Mouse (Mus musculus) forelimb bud, embryonic 11.5 days (tissue): ENCODE results near the gene Tspo2.
"Not testable (repeated sequence)": the region's sequence is repeated elsewhere in the genome, so short reads cannot be mapped to it uniquely, and the experiment has no call there.

Experiments used
- DNase-seq: peaks from one replicate; pipeline ENCODE4 v3.0.0-alpha.2; 2012; ENCODE audit warnings: low read depth, low spot score

Tspo2 gene

DNA sequence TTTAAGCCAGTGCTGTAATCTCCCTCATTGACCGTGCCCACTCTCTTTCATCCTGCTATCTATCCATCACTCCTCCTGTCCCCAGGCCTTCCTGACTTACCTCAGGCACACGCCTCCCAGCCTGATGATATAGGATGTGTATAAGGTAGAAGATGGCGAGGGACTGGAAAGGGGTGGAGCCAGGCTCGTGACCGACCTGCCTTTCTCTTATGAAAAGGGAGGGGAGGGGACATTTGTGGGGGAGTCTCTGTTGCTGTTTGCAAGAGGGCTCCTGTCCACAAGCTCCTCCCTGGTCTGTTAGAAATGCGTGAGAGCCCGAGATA lies at the start of gene Tspo2:
Gene Tspo2, minus strand, starts transcription at position 170 of the 323 bp plus-strand sequence.
- no peak for DNase-seq

DNA sequence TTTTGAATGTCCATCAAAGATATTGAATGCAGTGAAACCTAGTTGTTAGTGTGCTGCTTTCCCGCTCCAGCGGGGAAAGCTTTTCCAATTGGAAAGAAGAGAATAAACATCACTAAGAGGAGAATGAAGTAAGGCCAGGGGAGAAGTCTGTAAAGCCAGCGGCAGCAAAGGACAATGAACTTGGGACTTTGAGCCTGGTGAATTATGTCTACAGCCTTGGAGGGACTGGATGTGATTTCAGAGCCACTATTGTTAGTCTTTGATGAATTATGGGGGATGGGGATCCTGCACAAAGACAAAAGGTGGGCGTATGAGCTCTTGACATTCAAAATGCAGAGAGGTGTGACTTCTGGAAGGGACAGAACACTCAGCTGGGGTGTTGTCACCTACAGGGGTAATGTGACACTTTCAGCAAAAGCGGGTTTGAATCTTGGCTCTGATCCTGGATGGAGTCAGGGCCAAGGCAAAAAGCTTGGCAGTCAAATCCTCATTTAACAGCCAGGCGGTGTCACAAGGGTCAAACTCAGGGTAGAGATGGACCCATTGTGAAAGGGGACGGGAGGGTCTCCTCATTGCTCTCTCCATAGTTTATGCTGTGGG lies 49.6 kb upstream of the Tspo2 start:
- no peak for DNase-seq

DNA sequence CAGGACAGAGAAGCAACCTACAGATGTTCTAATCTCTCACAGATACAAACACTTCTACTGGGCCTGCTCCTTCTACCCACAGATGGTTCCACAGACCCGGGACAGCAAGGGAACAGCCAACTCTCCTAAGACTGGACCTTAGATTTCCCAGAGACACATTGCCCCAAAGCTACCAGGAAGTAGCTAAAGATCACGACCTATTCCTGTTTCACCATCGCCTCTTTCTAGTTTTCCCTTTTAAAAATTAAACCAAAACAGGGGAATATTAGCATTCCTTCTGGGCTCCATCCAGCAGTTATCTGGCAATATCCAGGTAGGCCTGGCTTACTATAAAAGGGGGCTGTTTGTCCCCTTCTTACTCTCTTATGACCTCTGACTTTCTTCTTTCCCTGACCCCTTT lies 46.7 kb upstream of the Tspo2 start:
- DNase-seq, result no peak

DNA sequence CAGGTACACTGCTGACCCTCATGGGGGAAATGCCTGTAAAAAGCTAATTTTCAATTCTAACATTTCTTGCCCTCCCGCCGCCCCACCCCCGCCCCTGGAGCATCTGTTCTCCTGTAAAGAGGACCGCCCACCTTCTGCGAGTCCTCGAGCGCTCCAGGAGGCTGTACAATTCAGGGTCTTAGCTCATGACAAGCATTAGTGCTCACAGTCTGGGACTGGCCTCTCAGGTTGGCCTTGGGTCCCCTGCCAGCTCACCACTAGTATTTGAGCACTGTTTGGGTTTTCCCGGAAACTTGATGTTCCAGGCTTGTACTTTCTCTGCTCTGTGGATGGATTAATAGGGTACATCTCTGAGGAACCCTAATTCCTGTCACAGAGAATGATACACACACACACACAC lies 42.7 kb upstream of the Tspo2 start:
- DNase-seq, result no peak

DNA sequence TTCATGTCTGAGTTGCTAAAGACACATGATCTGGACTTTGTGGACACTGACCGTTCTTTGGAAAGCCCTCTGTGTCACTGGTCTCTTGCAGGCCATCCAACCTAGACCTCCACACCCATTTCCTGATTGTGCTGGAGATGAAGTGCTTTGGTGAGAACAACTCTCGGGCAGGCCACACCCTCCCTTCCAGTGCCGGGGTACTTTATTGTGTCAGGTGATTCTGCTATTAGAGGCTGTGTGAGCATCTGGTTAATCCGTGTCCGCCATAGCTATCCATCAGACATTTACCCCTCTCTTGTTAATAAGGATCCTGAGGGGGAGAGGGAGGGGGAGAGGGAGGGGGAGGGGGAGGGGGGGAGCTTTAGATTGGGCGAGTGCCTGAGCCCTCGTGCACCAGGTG lies 42.3 kb upstream of the Tspo2 start:
- DNase-seq, result no peak

DNA sequence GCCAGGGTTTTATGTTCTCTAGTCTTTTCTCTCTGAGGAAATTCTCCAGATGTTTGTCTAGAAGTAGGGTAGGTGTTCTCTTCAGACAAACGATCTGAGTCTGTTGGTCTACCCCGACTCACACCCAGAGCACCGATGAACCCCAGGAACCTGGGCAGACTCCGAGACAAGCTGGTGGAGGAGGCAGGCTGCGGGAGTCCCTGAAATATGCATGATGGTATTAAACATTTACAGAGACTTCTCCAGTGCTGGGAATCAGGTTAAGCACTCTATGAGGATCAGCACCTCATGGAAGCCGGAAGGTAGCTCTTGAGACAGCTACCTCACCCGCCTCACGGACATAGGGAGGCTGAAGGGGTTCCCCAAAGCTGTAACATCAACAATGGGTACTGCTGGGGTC lies 41.3 kb upstream of the Tspo2 start:
- DNase-seq, result no peak

DNA sequence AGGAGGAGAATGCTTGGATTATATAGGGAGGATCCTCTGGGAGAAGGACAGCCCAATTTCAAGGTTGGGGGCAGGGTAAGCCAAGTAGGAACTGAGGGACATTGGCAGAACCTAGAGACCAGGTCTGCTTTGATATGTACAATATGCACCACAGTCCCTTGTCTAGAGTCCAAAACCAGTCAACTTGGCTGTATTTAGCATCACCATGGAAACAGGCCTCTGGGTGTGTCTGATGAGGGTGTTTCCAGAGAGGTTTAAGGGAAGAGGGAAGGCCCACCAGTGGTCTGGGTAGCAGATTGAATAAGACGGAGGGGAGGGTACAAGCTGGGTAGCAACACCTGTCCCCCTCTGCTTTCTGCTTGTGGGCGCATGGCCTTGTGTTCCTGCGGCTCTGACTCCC lies 38.1 kb upstream of the Tspo2 start:
- DNase-seq, result no peak

DNA sequence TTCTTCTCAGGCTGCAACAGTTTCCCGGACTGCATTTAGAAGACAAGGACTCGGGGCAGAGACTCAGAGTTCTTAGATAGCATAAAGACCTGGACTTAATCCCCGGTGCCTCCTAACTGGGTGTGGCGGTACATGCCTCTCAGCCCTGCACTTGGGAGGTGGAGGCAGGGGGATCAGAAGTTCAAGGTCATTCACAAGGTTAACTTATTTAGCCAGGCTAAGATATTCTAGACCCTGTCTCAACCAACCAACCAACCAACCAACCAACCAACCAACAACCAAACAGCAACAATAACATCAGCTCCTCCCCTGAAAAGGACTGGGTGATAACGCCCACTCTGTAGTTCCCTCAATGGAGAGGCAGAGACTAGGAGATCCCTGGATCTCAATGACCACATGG lies 32.9 kb upstream of the Tspo2 start:
- DNase-seq, result no peak

DNA sequence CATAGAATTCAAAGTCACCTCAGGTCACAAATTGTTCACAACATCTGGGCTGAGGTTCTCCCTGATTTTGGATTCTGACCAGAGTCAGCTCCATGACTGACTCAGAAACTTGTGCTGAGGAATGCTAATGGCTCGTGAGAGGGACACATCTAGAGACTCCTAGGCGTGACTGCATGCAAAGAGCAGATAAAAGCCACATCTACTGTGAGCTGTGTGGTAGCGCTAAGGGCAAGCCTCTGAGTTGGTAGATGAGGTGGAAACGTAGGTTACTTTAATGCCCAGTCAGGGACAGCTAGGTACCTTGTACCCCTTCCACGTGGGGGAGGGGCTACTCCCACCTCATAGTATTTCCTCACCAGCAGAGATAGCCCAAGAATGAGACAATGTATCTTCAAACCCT lies 32.4 kb upstream of the Tspo2 start:
- no peak for DNase-seq

DNA sequence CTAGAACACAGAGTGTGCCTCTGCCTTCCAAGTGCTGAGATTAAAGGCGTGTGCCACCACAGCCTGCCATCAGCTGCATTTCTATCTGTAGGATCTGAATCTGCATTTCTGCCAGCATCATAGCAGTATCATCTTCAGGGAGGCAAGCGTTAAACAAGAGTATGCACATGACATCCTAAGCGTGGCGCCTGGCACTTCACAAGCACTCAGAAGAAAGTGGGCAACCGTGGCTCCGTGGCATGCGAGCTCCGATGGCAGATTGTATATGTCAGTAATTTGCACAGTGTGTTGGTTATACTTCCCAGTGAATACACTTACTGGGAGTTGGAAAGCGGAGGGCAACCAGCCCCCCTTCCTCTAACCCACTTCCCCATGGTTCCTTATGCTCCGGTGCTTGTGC lies 28.6 kb upstream of the Tspo2 start:
- no peak for DNase-seq

DNA sequence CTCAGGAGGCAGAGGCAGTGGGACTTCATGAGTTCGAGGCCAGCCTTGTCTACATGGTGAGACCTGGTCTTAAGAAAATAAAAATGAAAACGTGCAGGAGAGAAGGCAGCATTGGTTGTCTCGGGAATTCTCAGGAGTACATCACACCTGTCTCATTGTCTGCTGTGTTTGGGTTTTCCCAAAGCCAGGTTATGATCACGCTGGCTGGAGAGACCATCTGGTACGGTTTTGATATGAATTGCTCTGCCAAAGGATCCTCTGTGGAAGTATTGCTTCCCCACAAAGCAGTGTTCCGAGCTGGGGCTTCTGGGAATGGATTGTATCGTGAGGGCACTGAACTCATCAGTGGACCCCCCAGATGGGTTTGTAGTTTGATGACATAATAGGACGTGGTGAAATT lies 24.1 kb upstream of the Tspo2 start:
- DNase-seq, result no peak

DNA sequence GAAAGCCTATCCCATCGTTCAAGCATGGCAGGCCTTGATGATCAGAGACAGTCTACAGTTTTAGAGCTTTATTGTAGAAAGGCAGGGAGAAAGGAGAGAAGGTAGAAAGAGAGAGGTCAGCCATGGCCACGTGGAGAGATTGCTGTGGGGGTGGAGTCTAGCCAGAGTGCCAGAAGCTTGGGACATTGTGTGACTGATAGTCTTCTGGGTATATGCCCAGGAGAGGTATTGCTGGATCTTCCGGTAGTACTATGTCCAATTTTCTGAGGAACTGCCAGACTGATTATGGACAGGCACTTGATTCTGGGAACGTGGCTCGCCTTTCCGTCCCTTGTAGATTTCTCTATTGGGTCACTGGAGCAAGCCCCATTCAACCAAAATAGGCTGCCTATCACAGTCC lies 23.0 kb upstream of the Tspo2 start:
- not testable (repeated sequence) for DNase-seq

DNA sequence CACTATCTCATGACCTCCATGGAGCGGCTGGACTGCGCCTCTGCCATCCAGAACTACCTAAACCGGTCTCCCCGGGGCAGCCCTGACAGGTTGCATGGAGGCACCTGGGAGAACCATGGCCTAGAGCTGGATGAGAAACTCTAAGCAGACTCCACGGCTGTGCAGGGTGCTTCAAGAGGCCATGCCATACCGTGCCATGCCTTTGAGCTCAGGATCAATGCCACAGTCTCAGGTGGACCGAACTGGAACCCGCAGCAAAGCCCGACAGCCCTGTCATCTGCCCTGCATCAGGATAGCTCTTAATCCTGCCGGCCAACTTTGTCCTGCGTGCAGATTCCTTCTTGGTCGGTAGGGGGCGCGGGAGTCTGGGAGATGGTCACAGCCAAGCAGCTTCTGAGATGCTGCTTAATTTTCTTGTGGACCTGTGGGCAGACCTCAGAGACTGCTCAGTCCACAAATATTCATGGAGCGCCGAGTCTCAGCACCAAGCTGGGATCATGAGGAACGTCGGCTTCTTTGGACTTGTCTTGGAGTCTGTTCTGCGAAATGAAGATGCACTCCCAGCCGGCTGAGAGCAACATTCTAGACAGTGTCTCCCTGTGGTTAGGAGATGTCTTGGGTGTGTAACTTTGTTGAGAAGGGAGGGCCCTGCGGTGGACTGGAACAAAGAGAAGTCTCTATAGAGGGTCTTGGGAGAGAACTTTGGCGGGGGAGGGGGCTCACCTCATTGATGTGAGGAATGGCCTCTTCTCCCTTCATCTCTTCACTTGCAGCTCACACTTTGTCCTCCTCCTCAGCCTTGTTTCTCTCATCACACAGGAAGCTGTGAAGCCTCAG lies 16.3 kb upstream of the Tspo2 start:
- DNase-seq, result peak; percentile 78

DNA sequence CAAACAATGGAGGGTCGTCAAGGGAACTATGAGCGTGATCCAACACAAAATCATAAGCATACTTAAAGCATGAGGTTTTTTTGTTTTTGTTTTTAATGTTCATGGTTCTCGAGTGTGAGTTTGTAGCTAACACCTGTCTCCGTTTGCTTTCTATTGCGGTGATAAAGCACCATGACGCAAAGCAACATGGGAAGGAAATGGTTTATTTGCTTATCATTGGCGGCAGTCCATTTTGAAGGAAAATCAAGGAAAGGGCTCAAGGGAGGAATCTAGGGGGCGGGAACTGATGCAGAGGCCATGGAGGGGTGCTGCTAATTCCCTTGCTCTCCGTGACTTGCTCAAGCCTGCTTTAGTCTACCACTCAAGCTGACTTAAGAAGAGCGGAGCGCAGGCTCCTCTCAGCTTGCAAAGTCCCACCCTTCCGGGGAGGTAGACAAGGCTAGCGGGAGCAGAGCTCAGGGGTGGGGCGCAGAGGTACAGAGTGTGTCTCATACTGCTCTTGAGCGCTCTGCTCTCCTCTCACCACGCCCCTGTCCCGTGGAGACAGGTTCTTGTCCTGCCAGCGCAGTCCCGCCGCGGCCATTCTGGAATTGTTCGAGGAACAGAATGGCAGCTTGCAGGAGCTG lies 15.6 kb upstream of the Tspo2 start:
- DNase-seq, result no peak

DNA sequence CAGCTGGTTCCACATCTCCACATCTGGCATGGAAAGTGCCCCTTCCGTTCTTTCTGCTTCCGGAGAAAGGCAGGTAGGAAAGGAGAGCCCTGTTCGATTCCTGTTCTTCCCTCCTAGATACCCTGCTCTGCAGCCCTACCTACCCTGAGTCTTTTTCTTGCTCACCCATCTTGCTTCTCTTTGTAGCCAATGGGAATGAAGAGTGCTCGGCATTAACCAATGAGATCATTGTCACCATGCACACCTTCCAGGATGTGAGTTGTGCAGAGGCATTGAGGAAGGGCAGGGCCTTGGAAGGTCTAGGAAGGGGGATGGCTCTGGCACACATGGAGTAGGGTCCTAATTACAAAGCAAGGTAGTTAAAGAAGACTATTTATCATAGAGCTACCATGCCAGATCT lies 12.1 kb upstream of the Tspo2 start:
- DNase-seq, result no peak

DNA sequence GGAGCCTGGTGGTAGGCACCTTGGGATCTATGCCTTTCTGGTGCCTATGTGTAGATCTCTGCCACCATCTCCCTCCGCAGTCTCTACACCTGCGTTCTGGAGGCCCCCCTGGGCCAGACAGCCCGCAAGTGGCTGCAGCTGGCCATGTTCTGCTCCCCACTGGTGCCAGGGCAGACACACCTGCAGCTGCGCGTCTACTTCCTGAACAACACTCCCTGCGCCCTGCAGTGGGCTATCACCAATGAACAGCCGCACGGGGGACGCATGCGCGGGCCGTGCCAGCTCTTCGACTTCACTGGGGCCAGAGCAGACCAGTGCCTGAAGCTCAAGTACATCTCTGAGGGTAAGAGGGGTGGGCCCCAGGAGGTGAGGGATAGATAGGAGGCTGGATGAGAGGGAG lies 10.8 kb upstream of the Tspo2 start:
- no peak for DNase-seq

DNA sequence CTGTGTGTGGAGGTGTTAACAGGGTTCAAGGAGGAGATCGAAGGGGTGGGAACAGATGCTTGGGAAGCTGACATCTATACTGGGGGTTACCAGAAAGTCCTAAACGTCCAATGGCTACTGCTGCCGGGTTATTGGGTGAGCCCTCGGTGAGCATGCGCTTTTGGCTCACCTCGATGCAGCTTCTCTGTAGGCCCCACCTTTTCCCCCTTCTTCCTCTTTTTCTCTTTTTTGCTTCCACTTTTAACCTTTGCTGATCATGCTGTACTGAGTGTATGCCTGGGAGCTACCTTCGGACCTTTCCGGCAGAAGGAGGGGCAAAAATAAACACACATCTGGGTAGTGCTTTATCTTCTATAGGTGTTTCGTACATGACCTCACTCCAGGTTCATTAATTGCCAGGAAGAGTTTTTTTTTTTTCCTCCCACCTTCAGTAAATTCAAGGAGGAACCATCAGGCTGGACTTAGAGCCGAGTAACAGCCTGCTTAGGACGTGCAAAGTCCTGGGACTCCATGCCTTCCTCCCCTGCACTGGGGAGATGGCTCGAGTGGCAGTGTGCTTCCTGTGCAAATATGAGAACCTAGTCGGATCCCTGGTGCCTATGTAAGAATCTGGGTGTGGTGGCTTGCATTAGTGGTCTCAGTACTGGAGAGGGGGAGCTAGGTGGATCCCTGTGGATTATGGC lies 6.8 kb upstream of the Tspo2 start:
- DNase-seq, result no peak

DNA sequence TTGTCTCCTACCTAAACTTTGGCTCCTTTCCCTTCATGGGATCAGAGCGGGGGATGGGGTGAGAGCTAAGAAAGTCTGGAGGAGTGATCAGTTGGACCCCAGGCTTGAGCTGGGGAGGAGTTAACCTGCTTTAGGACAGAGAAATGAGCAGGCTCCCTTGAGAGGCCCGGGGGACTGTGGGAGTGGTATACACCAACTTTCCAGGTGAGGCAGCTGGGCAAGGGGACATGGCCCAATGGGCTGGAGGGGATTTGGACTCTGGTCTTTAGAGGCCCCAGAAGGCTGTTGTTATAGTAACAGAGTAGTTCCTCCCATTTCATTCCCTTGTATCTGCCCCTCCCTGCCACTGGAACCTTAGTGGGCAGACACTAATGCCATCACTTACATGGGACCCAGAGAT lies 4.6 kb upstream of the Tspo2 start:
- DNase-seq, result no peak

DNA sequence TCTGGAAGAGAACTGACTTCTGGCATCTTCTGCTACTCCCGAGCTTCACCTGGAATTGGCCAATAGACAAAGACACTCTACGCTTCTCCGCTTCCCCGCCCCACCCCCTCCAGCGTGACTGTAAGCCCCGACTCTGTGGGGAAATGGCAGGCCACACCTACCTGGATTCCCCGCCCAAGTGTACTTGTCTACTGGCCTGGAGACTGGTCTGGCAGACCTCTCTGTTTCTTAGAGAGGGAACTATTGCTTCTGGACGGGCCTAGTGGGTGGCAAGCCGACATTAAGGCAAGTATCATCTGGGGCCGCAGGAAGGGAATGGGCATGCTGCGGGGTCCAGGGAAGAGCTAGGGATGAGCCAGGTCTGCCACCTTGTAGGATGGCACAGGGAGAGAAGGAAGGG lies 3.4 kb upstream of the Tspo2 start, which contains the start of gene Unc5cl:
Gene Unc5cl, plus strand, starts transcription at position 214 of the 400 bp plus-strand sequence.
- no peak for DNase-seq

DNA sequence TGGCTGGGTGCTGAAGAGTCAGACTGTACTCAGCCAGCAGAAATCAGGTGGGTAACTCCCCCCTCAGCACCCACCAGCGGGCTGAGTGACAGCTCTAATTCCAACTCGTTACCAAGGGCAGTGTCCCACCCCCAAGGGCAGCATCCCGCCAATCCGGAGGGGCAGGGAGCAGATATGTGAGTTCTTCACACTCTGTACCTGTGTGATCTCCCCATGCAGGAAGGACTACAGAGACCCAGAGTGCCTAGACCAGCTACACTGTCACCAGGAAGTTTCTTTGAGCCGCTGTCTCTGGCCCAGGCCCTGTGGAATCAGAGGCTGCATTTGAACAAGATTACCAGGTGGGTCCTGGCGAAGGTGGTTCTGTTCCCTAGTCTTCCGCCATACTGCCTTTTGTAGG lies 2.9 kb upstream of the Tspo2 start:
- no peak for DNase-seq

DNA sequence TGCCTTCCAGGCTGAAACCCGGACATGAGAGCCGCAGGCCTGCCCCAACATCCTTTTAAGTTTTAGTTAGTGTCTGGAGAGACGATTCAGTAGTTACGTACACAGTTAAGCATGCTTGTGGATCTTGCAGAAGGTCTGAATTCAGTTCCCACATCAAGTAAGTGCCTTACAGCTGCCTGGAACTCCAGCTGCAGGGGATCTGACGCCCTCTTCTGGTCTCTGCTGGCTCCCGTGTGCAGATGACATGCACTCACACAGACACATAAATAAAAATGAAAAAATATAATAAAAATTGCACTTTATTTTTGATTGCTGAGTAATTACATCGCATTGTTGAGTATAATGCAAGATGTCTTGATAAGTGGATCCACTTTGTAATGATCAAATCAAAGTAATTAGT lies 2.2 kb upstream of the Tspo2 start:
- no peak for DNase-seq

DNA sequence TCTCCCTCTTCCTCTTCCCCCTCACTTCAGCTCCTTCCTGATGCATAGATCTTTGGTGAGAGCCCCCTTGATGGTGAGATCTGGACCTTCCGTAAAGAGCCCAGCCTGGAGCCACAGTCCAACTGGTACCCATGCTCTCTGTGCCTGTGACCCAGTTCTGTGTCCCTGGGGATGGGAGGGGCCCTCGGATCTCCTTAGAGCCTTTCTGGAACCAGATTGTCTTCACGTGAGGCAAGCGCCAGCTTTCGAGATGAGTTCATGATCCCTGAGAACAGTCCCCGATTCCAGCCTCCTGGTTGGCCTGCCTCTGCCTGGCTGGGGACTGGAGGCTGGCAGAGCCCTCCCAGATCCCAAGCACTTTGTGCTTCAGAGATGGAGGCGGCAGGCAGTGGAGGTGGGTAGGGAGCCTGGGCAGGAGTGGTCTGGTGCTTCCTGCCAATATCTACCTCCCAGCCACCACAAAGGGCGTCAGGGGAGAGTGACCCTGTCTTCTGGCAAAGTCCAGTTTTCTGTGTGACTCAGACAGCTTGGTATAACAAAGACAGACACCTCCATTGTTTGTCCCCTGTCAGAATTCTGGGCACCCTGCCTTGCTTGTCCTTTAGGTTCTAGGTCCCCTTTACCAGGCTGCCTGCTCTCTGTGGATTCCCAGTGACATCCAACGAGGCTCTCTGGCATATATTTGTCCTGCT lies 577 bp upstream of the Tspo2 start:
- DNase-seq, result no peak
